Mouse (Mus musculus): ENCODE measurements at regions not wholly inside any gene's neighbourhood (a gene's known extent, or its start where the extent isn't known, plus 50 kb on each side); places are given as distances from the start of the nearest gene placed in this dataset.

DNA sequence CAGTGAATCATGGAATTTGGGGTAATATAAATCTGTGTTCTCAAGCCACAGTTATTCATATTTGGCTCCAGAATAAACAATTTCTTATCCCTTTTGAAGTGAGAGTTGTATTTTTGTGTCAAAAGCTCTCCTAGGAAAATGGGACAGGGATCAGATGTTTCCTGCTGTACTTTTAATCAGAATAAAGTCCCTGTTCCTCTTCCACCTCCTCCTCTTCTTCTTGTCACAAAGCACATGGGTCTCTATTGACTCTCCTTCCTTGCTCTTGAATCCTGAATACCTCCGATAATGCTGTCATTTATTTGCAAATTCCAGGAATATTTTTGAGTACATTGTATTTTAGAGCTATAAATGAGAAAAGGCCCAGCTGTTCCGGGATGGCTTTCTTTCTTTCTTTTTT lies 732.3 kb upstream of the Chrm3 start:
- no peak for DNase-seq (ENCODE audit: extremely low read depth, low read depth, low spot score)

All from fat pad, adult 2 months (tissue).